Mouse (Mus musculus): ENCODE measurements around the gene Rbm18.

Rbm18 gene

GRCm38 (mm10) chr2:36104436-36104955 lies 32.1 kb downstream of the Rbm18 start:
- DNase-seq = no peak

GRCm38 (mm10) chr2:36103555-36104367 lies 32.8 kb downstream of the Rbm18 start:
- no peak for DNase-seq

GRCm38 (mm10) chr2:36103069-36103554 lies 33.5 kb downstream of the Rbm18 start:
- no peak for DNase-seq

- no peak for DNase-seq
Measured at GRCm38 (mm10) chr2:36102559-36102946, 34.0 kb downstream of the Rbm18 start.

GRCm38 (mm10) chr2:36101866-36102558 lies 34.6 kb downstream of the Rbm18 start:
- no peak for DNase-seq

- DNase-seq = no peak
Measured at GRCm38 (mm10) chr2:36099739-36100138, 36.8 kb downstream of the Rbm18 start.

GRCm38 (mm10) chr2:36098021-36098420 lies 38.6 kb downstream of the Rbm18 start:
- no peak for DNase-seq

- no peak for DNase-seq
Measured at GRCm38 (mm10) chr2:36097129-36097815, 39.3 kb downstream of the Rbm18 start.

GRCm38 (mm10) chr2:36093914-36094475 lies 42.6 kb downstream of the Rbm18 start:
- no peak for DNase-seq

- no peak for DNase-seq
Measured at GRCm38 (mm10) chr2:36093301-36093700, 43.3 kb downstream of the Rbm18 start.

- no peak for DNase-seq
Measured at GRCm38 (mm10) chr2:36092748-36093147, 43.8 kb downstream of the Rbm18 start.

- DNase-seq = no peak
Measured at GRCm38 (mm10) chr2:36090853-36091741, 45.5 kb downstream of the Rbm18 start.

GRCm38 (mm10) chr2:36089190-36089589 lies 47.4 kb downstream of the Rbm18 start:
- no peak for DNase-seq

GRCm38 (mm10) chr2:36085041-36085440 lies 51.5 kb downstream of the Rbm18 start:
- no peak for DNase-seq

GRCm38 (mm10) chr2:36082802-36083580 lies 53.6 kb downstream of the Rbm18 start:
- DNase-seq = no peak

GRCm38 (mm10) chr2:36081446-36081845 lies 55.1 kb downstream of the Rbm18 start:
- no peak for DNase-seq

- DNase-seq = no peak
Measured at GRCm38 (mm10) chr2:36077160-36077761, 59.3 kb downstream of the Rbm18 start.

- DNase-seq = no peak
Measured at GRCm38 (mm10) chr2:36075210-36075609, 61.4 kb downstream of the Rbm18 start.

GRCm38 (mm10) chr2:36073781-36074180 lies 62.8 kb downstream of the Rbm18 start:
- DNase-seq = no peak

- DNase-seq = no peak
Measured at GRCm38 (mm10) chr2:36071660-36072305, 64.8 kb downstream of the Rbm18 start.
